Mouse (Mus musculus) layer of hippocampus, postnatal 10 days (tissue): Measurements from ENCODE around the gene Gxylt1. TPM values are rescaled to one million over a fixed set of nuclear protein-coding genes. Genes with fewer than 3 reads are reported as not detected.
"Not testable (repeated sequence)": the region's sequence is repeated elsewhere in the genome, so short reads cannot be mapped to it uniquely, and the experiment has no call there.

Experiments used
- DNase-seq, 2 experiments: peaks; one replicate each; pipeline ENCODE4 v3.0.0; 2021; ENCODE audit warnings: low spot score in 2 of 2
- long read RNA-seq: library from polyadenylated mRNA; stranded (forward); transcript quantifications from one replicate; pipeline ENCODE4 v2.0.0, GENCODE M21; 2023
- total RNA-seq, 2 experiments: library from RNA; stranded (reverse); gene quantifications; 2 replicates each; pipeline ENCODE4 v1.2.3; 2021

Gene Gxylt1
- 10 to 100 TPM; 10.5 to 12.0 TPM for total RNA-seq
- long read RNA-seq, partial matches to known transcripts, result 0 of 1 reads
- long read RNA-seq, other reads (novel, unspliced or antisense), result 1 of 1 reads

GRCm38 (mm10) chr15:93274679-93275583, at the start of gene Gxylt1:
Gene Gxylt1, minus strand, starts transcription at chr15:93275179.
- DNase-seq, result peak; percentile 100

DNA sequence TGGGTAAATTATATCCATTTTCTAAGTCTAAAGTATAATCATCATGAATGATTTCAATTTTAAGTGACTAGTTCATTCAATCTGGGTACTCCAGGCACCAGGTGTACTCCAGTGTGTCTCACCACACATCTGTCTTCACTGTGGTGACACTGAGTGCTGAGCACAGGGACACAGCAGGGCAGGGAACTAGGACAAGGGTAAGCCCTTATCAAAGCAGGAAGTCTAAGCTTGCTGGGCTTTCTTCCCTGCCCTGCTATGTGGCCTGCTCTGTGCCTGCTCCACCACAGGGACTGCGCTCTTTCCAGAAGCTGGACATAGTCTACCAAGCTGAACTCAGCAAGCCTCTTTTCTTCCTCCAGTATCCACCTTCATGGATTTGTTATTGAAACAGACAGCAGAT, 43.8 kb upstream of the Gxylt1 start:
- DNase-seq, result no peak

DNA sequence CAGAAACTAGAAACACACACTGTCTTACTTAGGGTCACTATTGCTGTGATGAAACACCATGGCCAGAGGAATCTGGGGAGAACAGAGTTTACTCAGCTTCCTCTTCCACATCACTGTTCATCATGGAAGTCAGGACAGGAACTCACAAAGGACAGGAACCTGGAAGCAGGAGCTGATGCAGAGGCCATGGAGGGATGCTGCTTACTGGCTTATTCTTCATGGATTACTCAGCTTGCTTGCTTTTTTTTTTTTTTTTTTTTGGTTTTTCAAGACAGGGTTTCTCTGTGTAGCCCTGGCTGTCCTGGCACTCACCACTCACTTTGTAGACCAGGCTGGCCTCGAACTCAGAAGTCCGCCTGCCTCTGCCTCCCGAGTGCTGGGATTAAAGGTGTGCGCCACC, 35.3 kb upstream of the Gxylt1 start:
- DNase-seq, result not testable (repeated sequence)

DNA sequence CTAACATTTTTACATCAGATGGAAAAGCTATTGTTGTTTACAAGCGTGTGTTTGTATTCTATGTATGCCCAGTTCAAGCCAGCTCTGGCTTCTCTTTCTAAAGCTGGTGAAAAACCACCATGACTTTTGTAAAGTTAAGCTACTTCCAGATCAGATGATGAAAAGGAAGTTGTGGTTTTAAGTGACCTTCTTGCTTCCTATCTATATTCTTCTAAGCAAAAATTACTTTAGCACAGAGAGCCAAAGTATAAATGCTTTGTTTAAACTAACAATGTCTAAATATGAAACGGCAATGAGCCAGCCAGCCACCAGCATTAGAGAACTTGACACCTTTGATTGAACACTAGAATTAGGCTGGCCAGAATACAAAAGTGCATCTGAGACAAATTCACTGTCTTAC, 23.2 kb upstream of the Gxylt1 start:
- no peak for DNase-seq

DNA sequence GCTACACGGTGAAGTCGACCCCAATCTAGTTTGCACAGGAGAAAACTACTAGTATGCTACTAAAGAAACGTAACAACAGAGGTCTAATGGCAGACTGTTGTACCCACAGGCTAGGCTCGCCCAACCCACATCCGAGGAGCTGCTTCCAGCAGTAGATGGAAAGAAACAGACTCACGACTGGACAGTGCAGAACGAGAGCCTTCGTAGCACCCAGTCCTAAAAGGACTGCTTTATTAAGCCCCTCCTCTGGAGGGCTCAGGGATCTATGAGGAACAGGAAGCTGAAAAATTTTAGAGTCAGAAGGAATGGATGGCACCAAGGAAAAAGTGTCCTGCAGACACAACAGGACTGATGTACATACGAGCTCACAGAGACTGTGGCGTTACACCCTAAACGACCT, 19.5 kb upstream of the Gxylt1 start:
- DNase-seq, result no peak

DNA sequence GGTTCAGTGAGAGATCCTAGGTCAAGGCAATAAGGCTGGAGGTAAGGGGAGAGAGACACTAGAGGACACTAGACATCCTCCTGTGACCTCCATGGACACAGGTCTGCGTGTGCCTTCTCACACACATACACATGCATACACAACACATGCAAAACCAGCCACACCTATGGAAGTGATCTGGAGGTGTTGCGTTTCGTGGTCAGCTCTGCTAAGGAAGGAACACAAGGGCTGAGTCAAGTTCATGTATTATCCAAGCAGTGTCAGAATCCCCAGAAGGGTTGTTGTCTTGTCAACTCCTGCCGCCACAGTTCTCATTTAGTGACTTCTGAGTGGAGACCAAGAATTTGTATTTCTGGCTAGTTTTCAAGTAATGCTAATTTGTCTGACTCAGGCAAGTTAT, 13.3 kb upstream of the Gxylt1 start:
- DNase-seq, result no peak

- no peak for DNase-seq
Measured at GRCm38 (mm10) chr15:93287628-93288027, 12.6 kb upstream of the Gxylt1 start.

DNA sequence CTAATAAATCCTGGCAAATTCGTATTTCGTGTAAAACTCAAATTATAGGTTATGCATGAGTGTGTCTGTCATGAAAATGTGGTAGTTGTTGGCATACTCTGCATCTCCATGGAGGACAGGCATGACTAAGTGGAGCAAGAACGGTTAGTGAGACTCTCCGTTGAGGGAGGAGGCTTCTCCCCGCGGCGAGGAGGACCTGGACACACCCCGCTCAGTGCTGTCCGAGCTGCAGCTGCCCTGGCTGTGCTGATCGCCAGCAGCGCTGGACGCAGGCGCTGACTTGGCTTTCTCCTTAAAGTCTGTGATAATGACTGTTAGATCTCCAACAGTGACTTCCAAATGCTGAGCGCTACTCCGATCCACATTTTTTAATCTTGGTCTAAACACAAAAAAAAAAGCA, 10.3 kb upstream of the Gxylt1 start:
- no peak for DNase-seq

DNA sequence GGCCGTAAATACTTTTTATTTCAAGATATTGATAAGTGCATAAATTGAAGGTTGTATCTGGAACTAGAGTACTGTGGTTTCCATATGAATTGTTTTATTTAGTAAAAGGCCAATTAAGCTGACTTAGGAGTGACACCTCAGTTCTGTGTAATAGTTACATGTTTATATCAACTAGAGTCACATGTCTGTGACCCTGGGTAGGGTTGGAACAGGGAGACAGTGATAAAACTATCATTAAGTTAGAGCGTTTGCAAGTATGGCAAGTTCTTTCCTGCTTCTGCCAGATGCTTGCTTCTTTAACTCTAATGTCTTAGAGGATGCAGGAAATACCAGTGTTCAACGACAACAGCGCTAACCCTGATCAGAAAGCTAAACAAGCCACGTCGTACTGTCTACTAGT, 9.3 kb upstream of the Gxylt1 start:
- no peak for DNase-seq

DNA sequence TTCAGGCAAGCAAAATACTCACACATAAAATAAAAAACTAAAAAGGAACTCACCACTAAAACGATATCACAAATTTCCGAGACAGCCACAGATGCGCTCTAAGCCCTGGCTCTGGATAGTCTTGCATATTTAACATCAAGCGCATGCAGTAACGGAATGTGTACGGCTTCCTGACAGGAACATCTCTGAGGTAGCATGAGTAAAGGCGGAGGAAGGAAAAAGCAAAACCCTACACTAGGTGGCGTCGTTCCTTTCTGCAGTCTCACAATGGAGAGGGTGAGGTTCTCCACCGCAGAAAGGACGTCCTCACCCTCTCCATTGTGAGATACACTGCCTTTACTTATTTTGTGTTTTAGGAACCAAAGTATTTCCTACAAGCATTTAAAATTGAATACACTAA, 8.4 kb upstream of the Gxylt1 start:
- peak in 1 of 2 experiments; percentile 31 for DNase-seq

DNA sequence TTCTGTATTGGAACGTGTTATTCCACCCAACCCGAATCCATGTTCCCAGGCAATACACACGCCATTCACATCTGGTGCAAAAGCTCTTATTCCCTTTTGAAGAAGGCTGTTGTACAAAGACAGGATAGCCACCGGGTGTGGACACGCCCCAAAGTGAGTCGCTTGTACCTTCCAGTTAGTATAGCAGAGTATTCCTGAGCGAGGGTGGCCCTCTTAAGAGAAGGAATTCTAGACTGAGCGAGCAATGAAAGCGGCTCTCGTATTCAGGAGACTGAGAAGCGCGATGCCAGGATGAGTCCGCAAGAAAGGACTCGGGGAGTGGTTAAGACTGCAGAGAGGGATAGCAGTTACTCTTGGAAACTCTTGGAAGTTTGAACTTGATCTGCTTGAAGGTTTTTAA, 1.3 kb upstream of the Gxylt1 start:
- DNase-seq, result peak in 1 of 2 experiments; percentile 20

DNA sequence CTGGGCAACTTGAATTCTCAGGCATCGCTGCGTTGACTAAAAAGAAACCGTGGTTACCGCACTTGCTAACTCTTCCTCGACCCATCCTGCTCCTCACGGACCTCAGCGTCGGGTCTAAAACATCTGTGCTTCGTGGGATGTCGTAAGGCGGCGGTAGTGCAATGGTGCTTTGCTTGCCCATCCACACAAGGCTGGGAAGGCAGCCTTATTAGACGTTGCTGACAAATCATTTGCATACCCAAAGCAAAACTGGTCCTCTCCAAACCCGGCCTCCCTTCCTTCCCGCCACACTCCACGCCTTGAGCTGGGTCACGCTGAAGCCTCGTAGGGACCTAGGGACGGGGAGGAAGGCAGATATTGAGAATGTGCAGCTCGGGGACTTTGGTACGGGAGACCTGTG, 644 bp upstream of the Gxylt1 start:
- DNase-seq, result no peak

DNA sequence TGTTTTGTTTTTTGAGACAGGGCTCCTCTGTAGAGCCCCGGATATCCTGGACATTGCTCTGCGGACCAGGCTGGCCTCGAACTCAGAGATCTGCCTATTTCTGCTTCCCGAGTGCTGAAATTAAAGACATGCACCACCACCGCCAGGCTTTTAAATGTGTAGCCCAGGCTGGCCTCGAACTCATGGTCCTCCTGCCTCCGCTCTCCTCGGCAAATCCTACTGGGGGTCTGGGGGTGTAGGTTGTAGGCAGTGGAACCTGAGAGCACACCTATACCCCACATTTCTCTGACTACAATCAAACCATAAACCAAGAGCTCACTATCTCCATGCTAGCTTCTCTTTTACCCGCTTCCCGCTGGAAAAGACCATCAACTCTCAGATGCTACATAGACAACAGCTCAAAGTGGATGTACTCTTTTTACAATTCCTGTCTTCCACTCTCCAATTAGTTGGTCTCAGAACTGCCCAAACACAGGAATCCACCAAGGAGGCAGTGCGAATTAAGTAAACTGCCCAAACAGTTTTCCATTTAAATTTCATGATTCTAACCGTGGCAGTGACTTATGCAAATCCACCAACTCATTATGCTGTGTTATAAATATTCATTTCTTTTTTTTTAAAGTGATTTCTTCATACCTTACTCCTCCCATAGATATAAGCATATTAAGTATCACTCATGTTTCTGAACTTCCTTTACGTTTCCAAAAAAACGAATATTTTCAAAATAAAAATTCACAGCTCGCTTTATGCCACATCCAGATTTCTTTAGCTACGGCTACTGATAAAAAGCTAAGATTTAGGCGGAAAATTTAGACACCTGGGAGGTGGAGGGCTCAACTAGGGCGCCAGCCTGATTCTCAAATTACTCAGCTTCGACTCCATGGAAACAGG, 946 bp downstream of the Gxylt1 start:
- no peak for DNase-seq

DNA sequence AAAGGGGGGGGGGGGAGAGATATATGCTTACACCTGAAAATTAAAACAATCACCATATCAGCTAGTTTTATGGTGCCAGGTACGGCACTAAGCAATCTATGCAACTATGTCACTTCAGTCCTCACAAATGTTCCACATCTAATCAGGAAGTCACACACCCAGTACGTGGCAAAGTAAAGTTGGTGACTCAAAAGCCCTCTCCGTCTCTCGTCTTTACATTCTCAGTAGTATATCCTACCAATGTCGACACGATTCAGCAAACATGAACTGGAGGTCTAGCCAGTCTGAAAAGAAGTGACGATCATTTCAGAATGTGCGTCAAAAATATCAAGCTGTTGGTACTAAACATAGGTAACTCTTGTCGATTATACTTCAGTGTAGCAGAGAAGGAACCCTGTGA, 2.0 kb downstream of the Gxylt1 start:
- DNase-seq, result no peak

DNA sequence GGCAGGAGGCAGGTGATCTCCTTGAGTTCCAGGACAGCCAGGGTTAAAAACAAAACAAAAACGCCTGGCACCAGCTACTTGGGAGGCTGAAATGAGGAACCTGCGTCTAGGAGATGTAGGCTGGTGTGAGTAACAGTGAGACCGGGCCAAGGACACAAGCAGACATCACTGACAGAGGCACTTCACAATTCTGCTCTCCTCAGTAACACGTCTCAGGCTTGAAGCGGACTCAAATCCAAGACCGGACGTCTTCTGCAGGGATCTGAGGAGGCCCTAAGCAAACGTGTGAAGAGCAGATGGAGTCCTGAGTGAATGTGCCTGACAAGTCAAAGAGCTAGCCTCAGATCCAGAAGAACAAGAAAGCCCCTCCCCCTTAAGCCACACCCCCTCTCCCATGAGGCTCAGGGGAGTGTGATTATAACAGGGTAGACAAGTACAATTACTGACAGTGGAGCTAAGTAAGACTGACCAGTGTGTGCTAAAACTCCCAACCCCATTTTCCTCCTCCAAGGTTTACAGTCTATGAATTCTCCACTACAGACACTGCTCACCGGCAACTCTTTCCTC, 4.6 kb downstream of the Gxylt1 start:
- no peak for DNase-seq

DNA sequence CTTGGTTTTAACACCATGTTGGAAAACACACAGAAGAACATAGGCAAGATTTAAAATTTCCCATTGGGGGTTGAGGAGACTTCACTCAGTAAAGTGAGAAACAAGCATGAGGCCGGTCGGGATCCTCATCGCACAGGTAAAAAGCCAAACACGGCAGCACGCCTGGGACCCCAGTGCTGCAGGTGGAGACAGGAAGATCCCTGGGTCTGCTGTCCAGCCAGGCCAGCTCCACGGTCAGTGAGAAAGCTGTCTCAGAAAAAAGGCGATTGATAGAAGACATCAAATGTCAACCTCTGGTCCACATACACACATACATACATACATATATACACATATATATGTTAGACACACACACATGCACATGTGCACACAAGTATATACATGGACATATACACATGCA, 5.4 kb downstream of the Gxylt1 start:
- no peak for DNase-seq

- no peak for DNase-seq
Measured at GRCm38 (mm10) chr15:93268001-93268400, 7.0 kb downstream of the Gxylt1 start.

- DNase-seq, result no peak
Measured at GRCm38 (mm10) chr15:93267479-93267878, 7.5 kb downstream of the Gxylt1 start.

DNA sequence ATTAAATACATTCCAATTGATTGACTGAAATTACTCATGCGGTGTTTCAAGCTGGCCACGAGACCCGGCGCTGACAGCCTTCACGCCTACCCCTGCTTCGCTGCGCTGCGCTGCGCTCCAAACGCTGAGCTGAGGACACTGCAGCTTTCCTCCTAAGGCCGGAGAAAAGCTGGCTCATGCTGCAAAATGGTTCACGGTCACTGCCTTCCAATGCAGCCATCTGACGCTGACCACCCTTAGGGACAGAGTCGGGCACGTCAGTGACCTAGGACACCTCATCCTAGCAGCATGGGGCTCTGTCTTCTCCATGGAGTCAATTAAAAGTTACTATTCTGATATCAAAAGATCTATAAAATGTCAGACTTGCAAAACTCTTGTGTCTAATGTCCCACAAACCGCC, 8.6 kb downstream of the Gxylt1 start:
- DNase-seq, result no peak

GRCm38 (mm10) chr15:93265728-93266127, 9.3 kb downstream of the Gxylt1 start:
- DNase-seq, result peak; percentile 73 to 80

DNA sequence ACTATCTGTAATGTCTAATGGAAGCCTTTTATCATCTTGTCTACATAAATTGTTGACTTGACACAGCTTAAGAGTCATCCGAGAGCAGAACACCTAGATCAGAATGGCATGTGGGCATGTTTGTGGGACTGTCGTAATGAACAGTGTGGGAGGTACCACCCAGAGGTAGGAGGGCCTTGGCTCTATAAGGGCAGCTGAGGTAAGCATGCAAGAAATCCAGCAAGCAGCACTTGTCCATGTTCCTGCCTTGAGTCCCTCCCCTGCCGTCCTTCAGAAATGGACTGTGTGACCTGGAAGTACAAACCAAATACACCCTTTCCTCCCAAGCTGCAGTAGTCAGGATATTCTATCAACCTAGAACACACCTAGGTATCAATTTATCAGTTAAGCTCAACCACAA, 9.7 kb downstream of the Gxylt1 start:
- no peak for DNase-seq

DNA sequence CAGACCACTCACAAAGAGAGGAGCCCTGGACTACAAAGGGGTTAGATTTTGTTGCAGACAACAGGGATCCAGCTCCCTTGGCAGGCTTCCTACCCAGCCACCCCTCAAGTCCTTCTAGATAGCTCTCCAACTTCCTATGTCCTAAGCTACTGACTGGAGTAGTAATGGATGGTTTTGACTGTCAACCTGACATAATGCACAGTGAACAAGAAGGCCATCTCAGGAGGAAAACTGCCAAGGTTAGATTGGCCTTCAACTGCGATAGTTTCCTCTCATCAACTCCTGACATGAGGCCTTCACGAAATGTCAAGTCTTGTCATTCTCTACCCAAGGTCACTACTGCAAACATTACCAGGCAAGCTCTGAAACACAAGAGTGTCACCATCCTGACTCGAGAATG, 10.8 kb downstream of the Gxylt1 start:
- DNase-seq, result no peak
